Mouse (Mus musculus): ENCODE results near the gene Jun. TPM values are rescaled to one million over a fixed set of nuclear protein-coding genes. Genes with fewer than 3 reads are reported as not detected.

The Jun gene
- polyA plus RNA-seq, 1 experiment from 2014 or later = 56.3 TPM

DNA sequence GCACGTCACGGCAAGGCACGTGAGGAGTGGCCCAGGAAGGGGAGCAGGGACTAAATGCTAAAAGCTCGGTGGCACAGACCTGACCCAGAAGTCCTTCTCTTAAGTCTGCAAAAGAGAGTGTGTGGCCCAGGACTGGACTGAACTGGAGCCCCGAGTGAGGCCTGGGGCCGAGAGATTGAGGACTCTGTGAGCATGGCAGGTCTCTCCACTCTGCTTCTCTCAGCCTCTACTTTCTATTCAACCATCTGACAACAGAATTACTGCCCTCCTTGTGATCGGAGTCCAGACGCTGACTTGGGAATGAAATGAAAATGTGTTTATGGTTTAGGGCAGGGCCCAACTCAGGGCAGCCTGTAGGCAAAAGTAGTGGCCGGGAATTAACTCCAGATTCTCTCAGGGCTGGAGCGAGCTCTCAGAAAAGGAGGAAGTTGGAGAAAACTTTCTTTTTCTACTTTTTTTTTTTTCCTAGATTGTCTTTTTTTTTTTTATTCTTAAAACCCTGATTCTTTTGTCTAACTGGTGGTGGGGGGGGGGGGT, 21.3 kb upstream of the Jun start:
- no peaks in the 10 kb centered on the region for H3K27me3 ChIP-seq
- H3K4me3 ChIP-seq = no peak overlapping the region
- no peak overlapping the region for H3K9ac ChIP-seq
- H3K36me3 ChIP-seq = no peaks in the 10 kb centered on the region
- H3K4me1 ChIP-seq = peaks cover 38% of the 10 kb centered on the region
- no peak for ATAC-seq (ENCODE audit: insufficient number of reproducible peaks, insufficient read depth, low FRiP score, low TSS enrichment, low read depth)
- H3K9me3 ChIP-seq = no peaks in the 10 kb centered on the region
- no peak overlapping the region for H3K4me2 ChIP-seq
- H3K27ac ChIP-seq = peak overlapping the region; percentile 80; the same call in 1 of the 2 replicates
- WGBS = 18% methylated on average over 10 of the region's 10 CpGs

DNA sequence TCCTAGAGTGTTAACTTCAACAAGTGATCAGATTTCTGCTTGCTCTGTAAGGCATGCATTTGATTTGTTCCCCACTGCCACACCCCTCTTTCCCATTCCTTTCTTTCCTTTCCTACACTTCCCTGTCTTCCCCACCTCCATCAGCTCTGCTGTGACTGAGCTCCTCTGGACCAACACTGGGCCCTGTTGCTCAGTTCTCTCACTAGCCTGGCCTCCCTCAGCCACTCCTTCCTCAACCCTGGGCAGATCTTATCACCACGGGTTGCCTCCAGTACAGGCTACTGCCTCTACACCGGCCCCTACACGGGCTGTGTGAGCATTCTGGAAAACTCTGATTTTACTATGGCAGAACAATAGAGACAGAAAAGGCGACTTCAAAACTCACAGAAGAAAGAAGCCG, 18.4 kb upstream of the Jun start:
- ATAC-seq (ENCODE audit: insufficient number of reproducible peaks, insufficient read depth, low FRiP score, low TSS enrichment, low read depth) = no peak
- Histone ChIP-seq H3K4me1 (peaks cover 29% of the 10 kb centered on the region), H3K9ac (0 out of 2 replicates have a peak overlapping the region, but pooled peaks have one; percentile 44), H3K9me3 (no peaks in the 10 kb centered on the region), H3K27me3 (no peaks in the 10 kb centered on the region), H3K4me2 (no peak overlapping the region), H3K27ac (no peak overlapping the region), H3K4me3 (no peak overlapping the region), H3K36me3 (0 out of 2 replicates have a peak, but pooled peaks cover 5% of the 10 kb centered on the region)
- WGBS = 77% methylated on average over 5 of the region's 5 CpGs

DNA sequence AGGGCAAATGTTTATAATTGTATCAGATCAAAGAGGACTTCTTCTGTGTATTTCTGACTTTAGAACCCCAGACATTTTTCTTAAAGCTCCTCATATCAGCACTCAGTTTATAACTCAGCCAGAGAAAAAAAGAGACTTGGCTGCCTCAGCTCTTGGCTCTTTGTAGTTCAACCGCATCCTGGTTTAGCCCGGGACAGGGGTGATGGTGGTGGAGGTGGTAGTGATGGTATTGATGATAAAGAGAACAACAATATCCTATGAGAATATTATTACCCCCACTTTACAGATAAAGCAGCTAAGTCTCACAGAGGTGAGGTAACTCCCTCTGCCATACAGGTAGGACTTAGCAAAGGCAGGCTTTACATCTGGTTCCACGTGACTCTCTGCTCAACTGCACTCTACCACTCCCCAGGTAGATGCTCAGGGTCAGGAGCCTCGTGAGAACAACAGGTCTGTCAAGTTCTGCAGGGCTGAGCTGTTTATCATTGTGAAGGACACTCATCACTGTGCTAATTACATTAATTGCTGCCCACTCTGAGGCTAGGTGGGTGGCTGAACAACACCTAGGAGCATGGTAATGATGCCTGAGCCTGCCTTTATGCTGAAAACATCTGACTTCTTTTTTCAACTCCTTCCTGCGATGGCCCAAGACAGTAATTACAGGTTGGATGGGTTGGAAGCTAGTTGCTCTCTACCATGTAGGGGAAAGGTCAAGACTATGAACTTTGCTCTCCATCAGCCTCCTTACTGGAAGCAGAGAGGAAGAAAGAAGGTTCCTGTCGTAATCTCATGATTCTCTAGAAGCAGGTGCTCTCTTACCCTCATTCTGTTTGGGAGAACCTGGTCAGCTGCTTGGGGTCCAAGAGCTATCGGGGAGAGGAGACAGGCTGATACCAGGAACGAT, 16.3 kb upstream of the Jun start:
- Histone ChIP-seq H3K36me3 (0 out of 2 replicates have a peak, but pooled peaks cover 5% of the 10 kb centered on the region), H3K4me3 (no peak overlapping the region), H3K27me3 (no peaks in the 10 kb centered on the region), H3K4me2 (no peak overlapping the region), H3K9ac (no peak overlapping the region), H3K4me1 (peaks cover 17% of the 10 kb centered on the region), H3K27ac (no peak overlapping the region), H3K9me3 (no peaks in the 10 kb centered on the region)
- no peak for ATAC-seq (ENCODE audit: insufficient number of reproducible peaks, insufficient read depth, low FRiP score, low TSS enrichment, low read depth)
- 73% methylated on average over 8 of the region's 8 CpGs for WGBS

DNA sequence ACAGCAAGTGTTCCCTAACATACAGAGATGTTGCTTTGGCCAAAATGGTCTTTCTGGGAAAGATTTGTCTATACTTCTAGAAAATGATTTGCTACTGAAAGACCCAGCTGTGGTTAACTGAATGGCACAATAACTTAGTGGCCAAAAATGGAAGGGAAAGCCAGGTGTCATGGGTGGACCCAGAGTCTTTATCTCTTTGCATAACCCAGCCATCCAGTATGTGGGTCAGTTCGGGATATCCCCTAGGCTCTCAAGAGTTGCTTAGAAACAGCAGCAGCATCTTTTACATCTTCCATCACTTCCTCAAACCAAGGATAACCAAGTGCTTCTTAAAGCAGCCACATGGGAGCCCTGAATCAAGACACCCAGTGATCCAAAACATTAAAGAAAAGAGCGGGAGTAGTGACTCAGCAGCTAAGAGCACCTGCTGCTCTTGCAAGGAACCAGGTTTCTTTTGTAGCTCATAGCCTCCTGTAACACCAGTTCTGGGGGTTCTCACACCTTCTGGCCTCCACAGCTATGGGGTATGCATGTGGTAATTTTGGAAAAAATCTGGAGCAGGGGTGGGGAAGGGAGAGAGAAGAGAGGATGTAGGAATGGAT, 11.7 kb upstream of the Jun start:
- H3K27ac ChIP-seq = no peak overlapping the region
- 0 out of 2 replicates have a peak, but pooled peaks cover 5% of the 10 kb centered on the region for H3K36me3 ChIP-seq
- no peaks in the 10 kb centered on the region; the same call in 1 of the 2 replicates for H3K4me1 ChIP-seq
- 88% methylated on average over 2 of the region's 2 CpGs for WGBS
- H3K9me3 ChIP-seq = no peaks in the 10 kb centered on the region
- H3K9ac ChIP-seq = no peak overlapping the region
- no peaks in the 10 kb centered on the region for H3K27me3 ChIP-seq
- H3K4me3 ChIP-seq = no peak overlapping the region
- H3K4me2 ChIP-seq = no peak overlapping the region
- ATAC-seq (ENCODE audit: insufficient number of reproducible peaks, insufficient read depth, low FRiP score, low TSS enrichment, low read depth) = no peak

DNA sequence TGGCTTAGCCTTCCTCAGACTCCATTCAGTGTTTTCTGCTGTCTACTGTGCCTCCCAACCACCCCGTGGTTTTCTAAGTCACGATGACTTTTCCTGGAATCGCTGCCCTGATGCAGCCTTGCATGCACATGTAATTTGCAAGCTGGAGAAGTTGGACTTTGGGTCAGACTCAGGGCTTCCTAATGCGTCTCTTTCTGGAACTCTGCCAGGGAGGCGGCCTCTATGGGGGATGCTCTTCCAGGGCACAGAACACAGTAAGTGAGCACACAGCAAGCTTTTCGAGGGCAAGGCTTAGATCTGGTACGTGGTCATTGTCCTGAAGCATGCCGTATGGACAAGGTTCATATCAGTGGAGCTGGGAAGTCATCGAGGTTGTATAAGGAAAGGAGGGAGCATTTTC, 10.9 kb upstream of the Jun start:
- Histone ChIP-seq H3K9ac (no peak overlapping the region), H3K4me2 (no peak overlapping the region), H3K36me3 (0 out of 2 replicates have a peak, but pooled peaks cover 5% of the 10 kb centered on the region), H3K4me1 (no peaks in the 10 kb centered on the region; the same call in 1 of the 2 replicates), H3K27ac (no peak overlapping the region), H3K9me3 (no peaks in the 10 kb centered on the region), H3K4me3 (no peak overlapping the region), H3K27me3 (no peaks in the 10 kb centered on the region)
- WGBS = 69% methylated on average over 9 of the region's 9 CpGs
- peak; percentile 56; the same call in 1 of the 2 replicates for ATAC-seq (ENCODE audit: insufficient number of reproducible peaks, insufficient read depth, low FRiP score, low TSS enrichment, low read depth)

DNA sequence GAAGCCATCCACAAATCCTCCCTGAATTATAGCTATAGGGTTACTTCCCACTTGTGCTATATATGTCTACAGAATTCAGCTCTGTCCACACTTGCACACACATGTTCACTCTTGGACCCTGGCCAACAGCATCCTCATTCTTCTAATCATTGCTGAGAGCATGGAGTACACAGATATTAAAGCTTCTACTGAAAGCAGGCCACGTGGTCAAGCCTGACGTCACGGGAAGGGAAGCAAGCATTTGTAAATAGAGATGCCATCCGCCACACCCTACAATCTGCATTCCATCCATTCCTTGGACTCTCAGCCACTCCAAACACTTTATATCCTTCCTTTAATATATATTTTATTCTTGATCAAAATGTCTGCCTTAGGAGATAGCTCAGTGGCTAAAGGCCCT, 5.2 kb upstream of the Jun start:
- no peak for ATAC-seq (ENCODE audit: insufficient number of reproducible peaks, insufficient read depth, low FRiP score, low TSS enrichment, low read depth)
- 71% methylated on average over 4 of the region's 4 CpGs for WGBS
- H3K27me3 ChIP-seq = no peaks in the 10 kb centered on the region

DNA sequence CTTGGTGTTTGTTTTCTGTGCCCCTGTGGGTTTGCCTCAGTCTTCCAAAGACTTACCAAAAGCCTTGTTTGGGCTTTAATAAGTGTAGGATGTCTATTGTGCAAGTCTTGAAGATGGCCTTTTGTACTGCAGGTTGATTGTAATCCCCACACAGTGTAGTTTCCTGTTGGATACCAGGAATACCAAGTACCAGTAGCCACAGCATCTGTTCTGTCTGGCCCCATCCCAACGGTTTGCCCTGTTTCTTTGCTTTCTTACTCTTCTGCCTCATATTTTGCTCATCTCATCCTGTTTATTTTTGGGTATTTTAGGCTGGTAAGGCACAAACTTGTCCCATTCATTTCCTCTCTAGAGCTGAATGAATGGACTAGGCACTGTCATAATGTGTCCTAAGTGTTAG, 3.3 kb upstream of the Jun start:
- Histone ChIP-seq H3K27ac (no peak overlapping the region), H3K4me2 (no peak overlapping the region), H3K27me3 (no peaks in the 10 kb centered on the region), H3K9me3 (no peaks in the 10 kb centered on the region), H3K4me1 (peaks cover 12% of the 10 kb centered on the region), H3K9ac (no peak overlapping the region), H3K36me3 (no peaks in the 10 kb centered on the region), H3K4me3 (no peak overlapping the region)
- no peak for ATAC-seq (ENCODE audit: insufficient number of reproducible peaks, insufficient read depth, low FRiP score, low TSS enrichment, low read depth)
- 64% methylated on average over 1 of the region's 1 CpGs for WGBS

More for the DNA sequence above, 5.2 kb upstream of the Jun start:
- Histone ChIP-seq H3K4me3 (no peak overlapping the region), H3K27ac (no peak overlapping the region), H3K9ac (no peak overlapping the region), H3K36me3 (no peaks in the 10 kb centered on the region), H3K9me3 (no peaks in the 10 kb centered on the region), H3K4me1 (peaks cover 12% of the 10 kb centered on the region), H3K4me2 (no peak overlapping the region)

DNA sequence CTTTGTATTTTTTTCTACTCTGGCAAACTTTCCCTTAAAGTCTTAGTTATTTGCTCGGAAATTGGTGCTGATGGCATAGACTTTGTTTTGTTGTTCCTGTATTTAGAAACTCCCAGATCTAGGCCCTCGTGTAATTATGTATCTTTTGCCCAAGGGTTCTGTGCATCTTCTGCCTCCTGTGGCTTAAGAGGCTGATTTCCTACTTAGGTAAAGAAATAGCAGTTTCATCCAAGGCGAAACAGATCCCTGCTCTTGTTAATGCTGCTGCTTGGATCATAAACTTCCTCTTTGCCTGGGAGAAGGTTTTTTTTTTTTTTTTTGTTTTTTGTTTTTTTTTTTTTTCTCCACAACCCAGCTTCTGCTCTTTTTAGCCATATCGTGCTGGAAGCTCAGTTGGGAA, 2.3 kb upstream of the Jun start:
- WGBS = 32% methylated on average over 4 of the region's 4 CpGs
- H3K9me3 ChIP-seq = no peaks in the 10 kb centered on the region
- no peaks in the 10 kb centered on the region for H3K36me3 ChIP-seq
- no peaks in the 10 kb centered on the region for H3K27me3 ChIP-seq
- H3K4me3 ChIP-seq = no peak overlapping the region
- no peak for ATAC-seq (ENCODE audit: insufficient number of reproducible peaks, insufficient read depth, low FRiP score, low TSS enrichment, low read depth)
- peak overlapping the region; percentile 94 for H3K4me2 ChIP-seq
- no peak overlapping the region for H3K9ac ChIP-seq
- H3K27ac ChIP-seq = peak overlapping the region; percentile 98; the same call in 1 of the 2 replicates
- peaks cover 19% of the 10 kb centered on the region for H3K4me1 ChIP-seq

DNA sequence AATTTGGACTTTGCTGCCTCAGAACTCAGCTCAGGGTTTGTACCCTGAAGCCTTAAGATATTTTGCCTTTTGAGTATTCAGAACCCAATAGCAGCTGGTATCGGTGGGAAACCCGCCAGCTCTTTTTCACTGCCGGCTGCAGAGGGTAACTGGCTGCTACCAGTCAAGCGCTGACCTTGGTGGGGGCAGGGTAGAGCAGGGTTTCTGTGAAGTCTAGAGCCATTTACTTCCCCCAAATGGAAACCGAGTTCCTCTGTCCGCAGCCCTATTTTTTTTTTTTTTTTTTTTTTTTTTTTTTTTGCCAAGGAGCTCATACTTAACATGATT, 1.7 kb upstream of the Jun start:
- H3K27ac ChIP-seq = peak overlapping the region; percentile 98
- peaks cover 19% of the 10 kb centered on the region for H3K4me1 ChIP-seq
- no peaks in the 10 kb centered on the region for H3K27me3 ChIP-seq
- H3K36me3 ChIP-seq = no peaks in the 10 kb centered on the region
- H3K9ac ChIP-seq = peak overlapping the region; percentile 83
- WGBS = under 1% methylated on average over 6 of the region's 6 CpGs
- no peak for ATAC-seq (ENCODE audit: insufficient number of reproducible peaks, insufficient read depth, low FRiP score, low TSS enrichment, low read depth)
- no peaks in the 10 kb centered on the region for H3K9me3 ChIP-seq
- H3K4me3 ChIP-seq = peak overlapping the region; percentile 77
- peak overlapping the region; percentile 94 for H3K4me2 ChIP-seq

DNA sequence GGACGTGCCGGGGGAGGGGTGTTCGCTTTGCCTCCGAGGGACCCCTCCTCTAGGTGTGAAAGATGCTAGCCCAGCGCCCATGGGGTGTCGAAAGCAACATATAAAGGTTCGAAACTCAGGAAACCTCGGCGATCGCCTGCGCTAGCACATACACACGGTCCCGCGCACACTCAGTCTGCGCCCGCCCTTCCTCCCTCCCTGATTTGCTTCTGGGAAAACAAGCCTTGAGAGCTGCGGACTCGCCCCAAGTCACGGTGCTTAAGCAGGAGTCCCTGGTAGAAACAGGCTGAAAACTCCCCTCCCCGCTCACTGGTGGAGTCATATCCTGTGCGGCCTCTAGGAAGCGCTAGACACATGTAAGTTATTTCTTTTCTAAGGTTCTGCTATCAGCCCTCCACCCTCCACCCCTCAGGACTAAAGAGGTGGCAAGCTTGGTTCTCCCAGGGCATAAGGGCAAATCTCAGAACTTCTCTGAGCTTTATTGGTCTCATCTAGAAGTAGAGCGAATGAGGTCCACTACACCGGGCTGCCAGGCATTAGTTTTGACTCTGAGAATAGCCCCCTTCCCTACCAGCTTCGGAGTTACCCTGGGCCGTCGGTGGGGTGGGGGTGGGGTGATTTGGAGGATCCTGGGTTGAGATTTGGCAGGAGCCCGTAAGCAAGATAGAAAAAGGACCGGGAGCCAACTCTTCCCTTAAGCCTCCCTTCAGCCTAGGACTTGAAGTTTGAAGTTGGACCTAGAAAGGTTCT, 1.2 kb upstream of the Jun start:
- no peaks in the 10 kb centered on the region for H3K9me3 ChIP-seq
- ATAC-seq (ENCODE audit: insufficient number of reproducible peaks, insufficient read depth, low FRiP score, low TSS enrichment, low read depth) = peak; percentile 56
- H3K9ac ChIP-seq = peak overlapping the region; percentile 83
- H3K36me3 ChIP-seq = no peaks in the 10 kb centered on the region
- H3K27ac ChIP-seq = peak overlapping the region; percentile 98
- H3K27me3 ChIP-seq = no peaks in the 10 kb centered on the region
- H3K4me3 ChIP-seq = peak overlapping the region; percentile 77
- peaks cover 24% of the 10 kb centered on the region for H3K4me1 ChIP-seq
- H3K4me2 ChIP-seq = peak overlapping the region; percentile 94
- WGBS = under 1% methylated on average over 29 of the region's 29 CpGs

DNA sequence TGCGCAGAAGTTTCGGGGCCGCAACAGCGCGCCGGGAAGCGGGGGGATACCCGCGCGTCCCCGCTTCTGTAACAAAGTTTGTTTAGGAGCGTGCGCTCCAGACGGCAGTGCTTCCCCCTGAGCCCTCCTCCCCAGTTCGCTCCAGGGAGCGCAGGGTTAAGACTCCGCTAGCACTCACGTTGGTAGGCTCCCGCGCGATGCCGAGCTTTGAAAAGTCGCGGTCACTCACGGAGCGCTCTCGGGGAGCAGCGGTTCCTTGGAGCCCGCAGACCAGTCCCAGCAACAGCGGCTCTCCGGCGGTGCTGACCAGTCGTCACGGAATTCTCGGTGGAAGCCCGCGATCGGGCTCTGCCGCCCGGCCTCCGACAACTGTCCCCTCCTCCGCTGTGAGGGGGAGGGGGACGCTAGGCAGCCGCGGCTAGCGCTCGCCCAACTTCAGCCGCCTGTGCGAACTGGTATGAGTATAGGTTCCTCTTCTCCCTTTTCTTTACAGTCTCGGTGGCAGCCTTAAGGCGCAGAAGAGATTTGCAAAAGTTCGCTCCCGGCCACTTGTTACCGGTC, 631 bp downstream of the Jun start:
- ATAC-seq (ENCODE audit: insufficient number of reproducible peaks, insufficient read depth, low FRiP score, low TSS enrichment, low read depth) = no peak
- peak overlapping the region; percentile 94 for H3K4me2 ChIP-seq
- peak overlapping the region; percentile 77 for H3K4me3 ChIP-seq
- peak overlapping the region; percentile 86 for H3K9ac ChIP-seq
- H3K36me3 ChIP-seq = no peaks in the 10 kb centered on the region
- H3K27ac ChIP-seq = peak overlapping the region; percentile 98
- WGBS = under 1% methylated on average over 54 of the region's 54 CpGs
- H3K27me3 ChIP-seq = no peaks in the 10 kb centered on the region
- H3K9me3 ChIP-seq = no peaks in the 10 kb centered on the region
- H3K4me1 ChIP-seq = peaks cover 23% of the 10 kb centered on the region
